ENCODE assay signal across 24 mouse cellular contexts in genomic region chr13:51641424-51641823, GRCm38 (mm10). TPM values are rescaled to one million over a fixed set of nuclear protein-coding genes. Genes with fewer than 3 reads are reported as not detected.
DNase-seq lines count a peak whose midpoint lies in the region; ATAC-seq and TF ChIP-seq lines count a peak whose summit lies in the region.
"Had no signal": no experiment of that assay in that cellular context is flagged by ENCODE, and none has a peak within 500 bp of the region (broad histone marks: within the 10 kb centered on the region; RNA-seq: fewer than 3 reads in every experiment).

No protein-coding gene starts in this region.

- TF ChIP-seq EP300 in liver, postnatal 0 days (IDR thresholded peaks at IDR 0.05; ENCODE audit: low read depth) = no peak

- no peaks in the 10 kb centered on the region for H3K36me3 ChIP-seq in liver, postnatal 0 days (replicated peaks; ENCODE audit: insufficient read depth, low read length)
- no peaks in the 10 kb centered on the region for H3K36me3 ChIP-seq in ES-E14 (ENCODE audit: control insufficient read depth, insufficient read depth, low read length, poor library complexity, severe bottlenecking)
- H3K36me3 ChIP-seq: embryonic facial prominence, embryonic 13.5 days; embryonic facial prominence, embryonic 15.5 days; forebrain, embryonic 10.5 days; forebrain, embryonic 12.5 days; G1E had no signal

- no peak for TF ChIP-seq CTCF in liver, postnatal 0 days (IDR thresholded peaks at IDR 0.05; ENCODE audit: low read depth)

- ATAC-seq in liver, postnatal 0 days = no peak
- ATAC-seq: CD4-positive, CD25-positive, alpha-beta regulatory T cell, adult 4 months; forebrain, embryonic 14.5 days; forebrain, embryonic 16.5 days had no signal

- DNase-seq in liver, postnatal 0 days = no peak
- no peak for DNase-seq in liver
- DNase-seq in ES-E14 (ENCODE audit: low read depth, low spot score) = no peak
- DNase-seq in B cell, adult 2 months = no peak
- DNase-seq in left cerebral cortex, postnatal 36 days (ENCODE audit: low spot score in 2 of 2) = no peak
- DNase-seq: adrenal gland, adult 2 months; adrenal gland, postnatal 10 days; adrenal gland, postnatal 25 days; cerebellum, adult 11 months; cerebellum, adult 18-20 months; cerebellum, adult 8-10 months; cerebellum, adult 9-11 months; cerebellum, postnatal 14 days; cerebellum, postnatal 36 days; embryo, embryonic 11 days had no signal

- in situ Hi-C loops in ES-E14 (cut with MboI; ENCODE audit: low sequenced_read_pairs in 2 of 2, unreplicated experiment in 2 of 2) = no loop called here

- intact Hi-C loops in left cerebral cortex, postnatal 36 days (cut with DNase I) = no loop called here

- H3K9ac ChIP-seq in liver, postnatal 0 days (replicated peaks) = no peak overlapping the region
- H3K9ac ChIP-seq in ES-E14 (ENCODE audit: insufficient read depth, low read depth, low read length, poor library complexity, severe bottlenecking) = no peak overlapping the region
- H3K9ac ChIP-seq: embryonic facial prominence, embryonic 13.5 days; embryonic facial prominence, embryonic 15.5 days; forebrain, embryonic 12.5 days had no signal

- no peaks in the 10 kb centered on the region for H3K27me3 ChIP-seq in liver, postnatal 0 days (ENCODE audit: insufficient read depth, low read length)
- H3K27me3 ChIP-seq: embryonic facial prominence, embryonic 13.5 days; embryonic facial prominence, embryonic 15.5 days had no signal

- H3K4me2 ChIP-seq in liver, postnatal 0 days (ENCODE audit: low read depth, low read length) = peak overlapping the region; percentile 50; the same call in 1 of the 2 replicates
- H3K4me2 ChIP-seq: embryonic facial prominence, embryonic 13.5 days; embryonic facial prominence, embryonic 15.5 days; forebrain, embryonic 12.5 days had no signal

- H3K4me1 ChIP-seq in liver, postnatal 0 days (ENCODE audit: insufficient read depth) = peaks cover 3% of the 10 kb centered on the region; the same call in 1 of the 2 replicates
- H3K4me1 ChIP-seq in ES-E14 (ENCODE audit: control insufficient read depth in 2 of 2, insufficient read depth in 2 of 2, low read length in 2 of 2, poor library complexity in 1 of 2) = peaks cover 2% of the 10 kb centered on the region in 2 experiments; a peak in 1 of 4 replicates
- H3K4me1 ChIP-seq: embryonic facial prominence, embryonic 13.5 days had no signal

- H3K9me3 ChIP-seq in liver, postnatal 0 days (ENCODE audit: low read length) = no peaks in the 10 kb centered on the region
- no peaks in the 10 kb centered on the region for H3K9me3 ChIP-seq in ES-E14 (ENCODE audit: control insufficient read depth, insufficient read depth, low read depth, low read length)
- H3K9me3 ChIP-seq: embryonic facial prominence, embryonic 13.5 days; embryonic facial prominence, embryonic 15.5 days; forebrain, embryonic 10.5 days; forebrain, embryonic 12.5 days; G1E had no signal

- WGBS in liver, postnatal 0 days (ENCODE audit: insufficient replicate concordance) = 82% methylated on average over 3 of the region's 3 CpGs

- H3K27ac ChIP-seq in liver, postnatal 0 days (ENCODE audit: low read depth) = peak overlapping the region; percentile 88
- no peak overlapping the region for H3K27ac ChIP-seq in ES-E14 (ENCODE audit: insufficient read depth, low read depth, low read length, poor library complexity, severe bottlenecking)
- H3K27ac ChIP-seq: embryonic facial prominence, embryonic 13.5 days; embryonic facial prominence, embryonic 15.5 days; forebrain, embryonic 10.5 days; forebrain, embryonic 12.5 days had no signal

- no peak overlapping the region for H3K4me3 ChIP-seq in liver, postnatal 0 days (ENCODE audit: low read depth, low read length)
- H3K4me3 ChIP-seq in ES-E14 (ENCODE audit: insufficient read depth in 1 of 2, low read depth in 1 of 2, low read length in 2 of 2, poor library complexity in 1 of 2, severe bottlenecking in 1 of 2) = no peak overlapping the region
- H3K4me3 ChIP-seq: embryonic facial prominence, embryonic 13.5 days; embryonic facial prominence, embryonic 15.5 days; erythroblast, embryonic 14.5 days; forebrain, embryonic 10.5 days; forebrain, embryonic 12.5 days had no signal

TF ChIP-seq in ES-E14, 5 proteins besides CTCF, POLR2A, EP300 and RAD21:
- TF ChIP-seq CHD2 (IDR thresholded peaks at IDR 0.05; ENCODE audit: low read depth, low read length) = no peak
- TF ChIP-seq ZC3H11A (IDR thresholded peaks at IDR 0.05; ENCODE audit: borderline replicate concordance, low read depth, low read length) = no peak
- TF ChIP-seq MAFK (IDR thresholded peaks at IDR 0.05; ENCODE audit: insufficient read depth, low read depth, low read length) = no peak
- TF ChIP-seq ZNF384 (IDR thresholded peaks at IDR 0.05; ENCODE audit: low read depth, low read length) = peak; percentile 72; the same call in 1 of the 2 replicates

RNA-seq across cellular contexts. Expression of gene Cks2, which starts 3.6 kb away (rescaled TPM):
- polyA plus RNA-seq in liver, postnatal 0 days (2015; fragmentation: Nextera tagmentation; extraction: Ambion mirVana) = 278 and 292 TPM in 2 replicates
- total RNA-seq in ES-E14 (2012; rRNA removed) = 122 and 188 TPM in 2 replicates
- 1 to 10 TPM; 2.0 to 2.9 TPM for total RNA-seq in left cerebral cortex, postnatal 36 days (2021)

RNA-seq across cellular contexts. Expression of gene Secisbp2, which starts 10.1 kb away (rescaled TPM):
- 11.1 and 12.2 TPM in 2 replicates for polyA plus RNA-seq in liver, postnatal 0 days (2015; fragmentation: Nextera tagmentation; extraction: Ambion mirVana)
- 26.6 and 31.6 TPM in 2 replicates for total RNA-seq in ES-E14 (2012; rRNA removed)
- 10 to 100 TPM; 15.1 to 22.2 TPM for total RNA-seq in left cerebral cortex, postnatal 36 days (2021)

Comparison
In these comparisons a context has a peak if more than half of its experiments do, and no peak if none do; other contexts are left out.
1. RNA of gene Cks2, which starts 3.6 kb away (total RNA-seq): 122 to 188 TPM in ES-E14; 2.0 to 2.9 TPM in left cerebral cortex, postnatal 36 days; every median in the first group is over 10 times any median in the second.